Mouse (Mus musculus) lung, adult 2 months (tissue): Measurements from ENCODE around the gene Foxp1.

Experiments
- CTCF ChIP-seq: fragments of 200-500 bp; IDR thresholded peaks from 2 replicates; pipeline ENCODE4 v1.5.1; 2011; ENCODE audit warnings: mild to moderate bottlenecking, low read length, control low read depth; ENCODE audit not compliant: insufficient read depth
- POLR2A ChIP-seq: fragments of 200-500 bp; IDR thresholded peaks from 2 replicates; pipeline ENCODE4 v1.6.1; 2011; ENCODE audit warnings: low read depth, mild to moderate bottlenecking, control low read depth, low read length, borderline replicate concordance; ENCODE audit errors: extremely low read depth

- TF ChIP-seq CTCF: no peak
- no peak for TF ChIP-seq POLR2A
Measured at GRCm38 (mm10) chr6:99546416-99546815, 23.9 kb upstream of the Foxp1 start.
